Comparison of ENCODE assay signal across 22 mouse cellular contexts in the genomic region with DNA sequence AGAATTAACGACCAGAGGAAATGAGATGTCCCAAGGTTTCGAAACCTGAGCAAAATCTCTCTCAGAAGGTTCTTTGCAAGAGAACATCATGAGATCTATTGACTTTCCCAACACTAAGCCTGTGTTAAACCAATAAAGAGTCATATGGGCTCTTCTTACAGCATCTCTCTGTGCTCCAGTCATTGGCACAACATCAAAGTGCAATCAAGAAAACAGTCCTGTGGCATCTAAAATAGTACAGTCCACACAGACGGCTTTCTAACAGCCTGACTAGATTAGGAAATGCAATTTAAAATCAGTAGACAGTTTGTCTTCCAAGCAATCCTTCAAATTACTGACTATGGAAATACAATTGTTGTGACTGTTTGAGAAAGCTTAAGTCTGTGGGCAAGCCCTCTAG. TPM values are rescaled to one million over a fixed set of nuclear protein-coding genes. Genes with fewer than 3 reads are reported as not detected.
DNase-seq lines count a peak whose midpoint lies in the region; ATAC-seq lines count a peak whose summit lies in the region.
"Had no signal": no experiment of that assay in that cellular context is flagged by ENCODE, and none has a peak within 500 bp of the region (broad histone marks: within the 10 kb centered on the region; RNA-seq: fewer than 3 reads in every experiment).

No protein-coding gene starts in this region.

- 0 out of 2 replicates have a peak, but pooled peaks have one; percentile 26 for ATAC-seq in forebrain, embryonic 16.5 days
- ATAC-seq in lung, embryonic 16.5 days (ENCODE audit: low read depth) = peak; percentile 64
- ATAC-seq in embryonic facial prominence, embryonic 14.5 days (ENCODE audit: low read depth) = no peak
- ATAC-seq: hindbrain, embryonic 16.5 days; inflammation-experienced regulatory T-cells, adult 6 months; intestine, postnatal 0 days had no signal

- no peaks in the 10 kb centered on the region for H3K27me3 ChIP-seq in forebrain, embryonic 16.5 days (replicated peaks; ENCODE audit: control insufficient read depth, insufficient read depth, low read length)
- H3K27me3 ChIP-seq in forebrain, embryonic 10.5 days (ENCODE audit: poor library complexity, severe bottlenecking) = no peaks in the 10 kb centered on the region
- H3K27me3 ChIP-seq in lung, embryonic 16.5 days (ENCODE audit: control insufficient read depth, insufficient read depth, low read depth, low read length) = no peaks in the 10 kb centered on the region
- H3K27me3 ChIP-seq in embryonic facial prominence, embryonic 14.5 days (replicated peaks; ENCODE audit: control insufficient read depth, insufficient read depth, low read length) = no peaks in the 10 kb centered on the region
- H3K27me3 ChIP-seq: CH12.LX; embryonic facial prominence, embryonic 15.5 days; hindbrain, embryonic 12.5 days had no signal

- H3K4me1 ChIP-seq in forebrain, embryonic 16.5 days (replicated peaks; ENCODE audit: control insufficient read depth, insufficient read depth, low read length) = peaks cover 12% of the 10 kb centered on the region
- no peaks in the 10 kb centered on the region for H3K4me1 ChIP-seq in forebrain, embryonic 10.5 days
- peaks cover 7% of the 10 kb centered on the region for H3K4me1 ChIP-seq in lung, embryonic 16.5 days (replicated peaks; ENCODE audit: control insufficient read depth, insufficient read depth, low read length)
- H3K4me1 ChIP-seq in embryonic facial prominence, embryonic 14.5 days (ENCODE audit: control insufficient read depth, insufficient read depth, low read length) = no peaks in the 10 kb centered on the region
- H3K4me1 ChIP-seq: embryonic facial prominence, embryonic 15.5 days; hindbrain, embryonic 12.5 days had no signal

- H3K9ac ChIP-seq in forebrain, embryonic 16.5 days (replicated peaks; ENCODE audit: low read depth, low read length) = no peak overlapping the region
- H3K9ac ChIP-seq in lung, embryonic 16.5 days (ENCODE audit: low read length) = no peak overlapping the region
- H3K9ac ChIP-seq in embryonic facial prominence, embryonic 14.5 days (ENCODE audit: low read depth, low read length) = no peak overlapping the region
- H3K9ac ChIP-seq: embryonic facial prominence, embryonic 15.5 days; hindbrain, embryonic 12.5 days had no signal

- H3K36me3 ChIP-seq in forebrain, embryonic 16.5 days (ENCODE audit: control insufficient read depth, insufficient read depth) = no peaks in the 10 kb centered on the region
- no peaks in the 10 kb centered on the region for H3K36me3 ChIP-seq in forebrain, embryonic 10.5 days (replicated peaks)
- no peaks in the 10 kb centered on the region for H3K36me3 ChIP-seq in lung, embryonic 16.5 days (ENCODE audit: control insufficient read depth, insufficient read depth, low read length)
- H3K36me3 ChIP-seq in embryonic facial prominence, embryonic 14.5 days (ENCODE audit: control insufficient read depth, insufficient read depth, low read length) = no peaks in the 10 kb centered on the region
- H3K36me3 ChIP-seq: embryonic facial prominence, embryonic 15.5 days; hindbrain, embryonic 12.5 days had no signal

- no peak for DNase-seq in forebrain, embryonic 10.5 days (ENCODE audit: extremely low spot score, low spot score)
- DNase-seq in lung, postnatal 36 days = no peak
- DNase-seq in adipocyte (ENCODE audit: low spot score) = peak; percentile 21
- DNase-seq in embryonic facial prominence, embryonic 14.5 days (ENCODE audit: low spot score) = peak; percentile 66
- DNase-seq in natural killer cell, adult 2 months (ENCODE audit: low spot score in 2 of 2) = no peak
- DNase-seq: adrenal gland, adult 8-10 months; adrenal gland, postnatal 36 days; cerebellum, adult 11-12 months; cerebellum, adult 9-10 months; cerebellum, postnatal 25 days; gastrocnemius, postnatal 14 days; heart, postnatal 10 days; heart, postnatal 4 days had no signal

- no peak overlapping the region for H3K4me2 ChIP-seq in forebrain, embryonic 16.5 days (ENCODE audit: low read length)
- H3K4me2 ChIP-seq in lung, embryonic 16.5 days (ENCODE audit: low read depth, low read length) = no peak overlapping the region
- H3K4me2 ChIP-seq in embryonic facial prominence, embryonic 14.5 days (ENCODE audit: low read depth, low read length) = no peak overlapping the region
- H3K4me2 ChIP-seq: embryonic facial prominence, embryonic 15.5 days; hindbrain, embryonic 12.5 days had no signal

- no peak overlapping the region for H3K4me3 ChIP-seq in forebrain, embryonic 16.5 days (replicated peaks; ENCODE audit: low read length)
- no peak overlapping the region for H3K4me3 ChIP-seq in forebrain, embryonic 10.5 days
- no peak overlapping the region for H3K4me3 ChIP-seq in lung, embryonic 16.5 days (ENCODE audit: low read length)
- no peak overlapping the region for H3K4me3 ChIP-seq in embryonic facial prominence, embryonic 14.5 days (ENCODE audit: low read depth, low read length)
- H3K4me3 ChIP-seq: embryonic facial prominence, embryonic 15.5 days; erythroblast, embryonic 14.5 days; hindbrain, embryonic 12.5 days had no signal

- WGBS in forebrain, embryonic 16.5 days = 67% methylated on average over 3 of the region's 3 CpGs
- 89% methylated on average over 3 of the region's 3 CpGs for WGBS in forebrain, embryonic 10.5 days
- 46% methylated on average over 3 of the region's 3 CpGs for WGBS in lung, embryonic 16.5 days
- 59% methylated on average over 3 of the region's 3 CpGs for WGBS in embryonic facial prominence, embryonic 14.5 days

- 0 out of 2 replicates have a peak overlapping the region, but pooled peaks have one; percentile 41 for H3K27ac ChIP-seq in forebrain, embryonic 16.5 days (ENCODE audit: low read length)
- H3K27ac ChIP-seq in forebrain, embryonic 10.5 days = no peak overlapping the region
- H3K27ac ChIP-seq in lung, embryonic 16.5 days (ENCODE audit: low read length) = peak overlapping the region; percentile 53
- no peak overlapping the region for H3K27ac ChIP-seq in embryonic facial prominence, embryonic 14.5 days (replicated peaks; ENCODE audit: low read depth, low read length)
- H3K27ac ChIP-seq: embryonic facial prominence, embryonic 15.5 days; hindbrain, embryonic 12.5 days had no signal

- H3K9me3 ChIP-seq in forebrain, embryonic 16.5 days (ENCODE audit: control insufficient read depth, low read length) = no peaks in the 10 kb centered on the region
- H3K9me3 ChIP-seq in forebrain, embryonic 10.5 days = no peaks in the 10 kb centered on the region
- no peaks in the 10 kb centered on the region for H3K9me3 ChIP-seq in lung, embryonic 16.5 days (ENCODE audit: control insufficient read depth, low read length)
- H3K9me3 ChIP-seq in embryonic facial prominence, embryonic 14.5 days (ENCODE audit: control insufficient read depth, low read length) = no peaks in the 10 kb centered on the region
- H3K9me3 ChIP-seq: embryonic facial prominence, embryonic 15.5 days; hindbrain, embryonic 12.5 days had no signal

RNA-seq across cellular contexts. Expression of gene Nmnat2, which starts 32.2 kb away (rescaled TPM):
- 77.1 and 85.6 TPM in 2 replicates for polyA plus RNA-seq in forebrain, embryonic 16.5 days (2015; fragmentation: Nextera tagmentation; extraction: Ambion mirVana)
- 8.0 and 8.7 TPM in 2 replicates for polyA plus RNA-seq in forebrain, embryonic 10.5 days (2016; fragmentation: Nextera tagmentation; extraction: Ambion mirVana)
- polyA plus RNA-seq in lung, embryonic 16.5 days (2015; fragmentation: Nextera tagmentation; extraction: Ambion mirVana) = 3.8 and 7.2 TPM in 2 replicates
- 3.7 and 5.3 TPM in 2 replicates for polyA plus RNA-seq in embryonic facial prominence, embryonic 14.5 days (2014; fragmentation: Nextera tagmentation; extraction: Ambion mirVana)
- polyA plus RNA-seq: erythroblast, embryonic 14.5 days had no signal

Comparison
In these comparisons a context has a peak if more than half of its experiments do, and no peak if none do; other contexts are left out.
1. H3K27ac ChIP-seq: peak in forebrain, embryonic 16.5 days (single experiment) and lung, embryonic 16.5 days (single experiment); none in forebrain, embryonic 10.5 days (single experiment) and embryonic facial prominence, embryonic 14.5 days (single experiment).
2. DNase-seq: peak in adipocyte (single experiment) and embryonic facial prominence, embryonic 14.5 days (single experiment); none in forebrain, embryonic 10.5 days (single experiment), lung, postnatal 36 days (single experiment) and natural killer cell, adult 2 months (0 of 2).